Mouse (Mus musculus): Measurements from ENCODE around the gene Abca7.
A peak's percentile ranks its signal among the peaks of the same experiment; 100 is the strongest.

The Abca7 gene

GRCm38 (mm10) chr10:79996272-79997033 lies at the start of gene Abca7:
TSS of gene Abca7 (plus strand) at chr10:79996494.
- DNase-seq (ENCODE audit: low spot score in 2 of 2) = peak; percentile 95 to 96

- DNase-seq (ENCODE audit: low spot score in 2 of 2) = no peak
Observed at GRCm38 (mm10) chr10:79946752-79947322, 49.5 kb upstream of the Abca7 start.

DNA sequence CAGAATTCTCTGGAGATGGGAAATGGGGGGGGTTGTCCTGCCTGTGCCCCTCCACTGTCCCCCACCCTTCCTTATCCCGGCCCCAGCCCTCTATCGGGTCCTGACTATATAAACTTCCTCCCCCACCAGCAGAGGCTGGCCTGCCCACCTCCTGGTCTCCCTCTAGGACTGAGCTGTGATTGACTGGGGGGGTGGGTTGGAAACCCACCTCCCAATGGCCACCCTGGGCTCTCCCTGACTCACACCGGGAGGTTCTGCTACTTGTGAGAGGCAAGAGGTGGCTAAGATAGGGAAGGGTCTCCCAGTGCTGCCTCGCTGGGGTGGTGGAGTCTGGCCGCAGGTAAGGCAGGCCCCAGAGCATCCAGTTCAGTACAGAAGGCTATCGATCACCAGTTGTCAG lies 48.8 kb upstream of the Abca7 start:
- no peak for DNase-seq (ENCODE audit: low spot score in 2 of 2)

GRCm38 (mm10) chr10:79949873-79950272 lies 46.4 kb upstream of the Abca7 start:
- no peak for DNase-seq (ENCODE audit: low spot score in 2 of 2)

DNA sequence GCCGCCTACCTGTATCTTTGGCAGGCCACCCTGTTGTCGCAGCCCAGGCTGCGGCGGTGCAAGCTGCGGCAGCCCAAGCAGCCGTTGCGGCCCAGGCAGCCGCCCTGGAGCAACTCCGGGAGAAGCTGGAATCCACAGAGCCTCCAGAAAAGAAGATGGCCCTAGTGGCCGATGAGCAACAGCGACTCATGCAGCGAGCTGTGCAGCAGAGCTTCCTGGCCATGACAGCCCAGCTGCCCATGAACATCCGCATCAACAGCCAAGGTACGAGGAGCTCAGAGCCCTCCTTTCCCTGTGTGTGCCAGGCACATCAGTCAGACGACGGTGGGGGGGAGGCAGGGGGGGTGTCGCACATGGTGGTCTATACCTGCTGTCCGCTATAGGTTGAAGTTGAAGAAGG lies 45.6 kb upstream of the Abca7 start:
- no peak for DNase-seq (ENCODE audit: low spot score in 2 of 2)

- no peak for DNase-seq (ENCODE audit: low spot score in 2 of 2)
Observed at GRCm38 (mm10) chr10:79953946-79954345, 42.3 kb upstream of the Abca7 start.

GRCm38 (mm10) chr10:79955691-79956090 lies 40.6 kb upstream of the Abca7 start:
- no peak for DNase-seq (ENCODE audit: low spot score in 2 of 2)

GRCm38 (mm10) chr10:79956643-79957154 lies 39.6 kb upstream of the Abca7 start:
- no peak for DNase-seq (ENCODE audit: low spot score in 2 of 2)

DNA sequence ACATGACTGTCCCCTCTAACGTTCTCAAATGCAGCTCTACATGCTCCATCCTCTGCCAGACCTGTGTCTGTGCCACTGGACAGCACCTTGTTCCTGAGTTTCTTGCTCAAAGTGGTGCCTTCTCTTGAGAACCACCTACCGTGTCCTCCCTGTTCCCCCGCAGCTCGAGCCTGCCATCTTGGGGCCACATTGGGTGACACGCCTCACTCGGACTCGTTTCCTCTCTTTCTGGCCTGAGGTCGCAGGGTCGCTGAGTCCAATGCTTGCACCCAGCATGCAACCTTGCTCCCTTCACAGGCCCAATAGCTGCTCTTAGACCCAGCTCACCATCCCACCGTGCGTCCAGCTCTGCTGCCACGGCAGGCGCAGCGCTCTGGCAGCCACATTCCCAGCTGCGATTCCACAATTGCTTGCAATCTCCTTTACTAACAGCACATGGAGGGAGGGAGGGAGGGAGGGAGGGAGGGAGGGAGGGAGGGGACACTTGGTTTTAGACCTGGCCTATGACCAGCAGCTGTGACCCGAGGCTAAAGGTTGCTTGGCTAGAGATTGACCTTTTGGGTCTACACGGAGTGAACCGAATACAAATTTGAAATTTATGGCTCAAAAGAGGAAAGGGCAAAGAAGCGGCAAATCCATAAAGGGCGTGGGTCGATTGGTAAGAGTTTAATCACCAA lies 38.0 kb upstream of the Abca7 start:
- DNase-seq (ENCODE audit: low spot score in 2 of 2) = peak; percentile 67 to 79

- peak in 1 of 2 experiments; percentile 57 for DNase-seq (ENCODE audit: low spot score in 2 of 2)
Observed at GRCm38 (mm10) chr10:79959412-79959811, 36.9 kb upstream of the Abca7 start.

DNA sequence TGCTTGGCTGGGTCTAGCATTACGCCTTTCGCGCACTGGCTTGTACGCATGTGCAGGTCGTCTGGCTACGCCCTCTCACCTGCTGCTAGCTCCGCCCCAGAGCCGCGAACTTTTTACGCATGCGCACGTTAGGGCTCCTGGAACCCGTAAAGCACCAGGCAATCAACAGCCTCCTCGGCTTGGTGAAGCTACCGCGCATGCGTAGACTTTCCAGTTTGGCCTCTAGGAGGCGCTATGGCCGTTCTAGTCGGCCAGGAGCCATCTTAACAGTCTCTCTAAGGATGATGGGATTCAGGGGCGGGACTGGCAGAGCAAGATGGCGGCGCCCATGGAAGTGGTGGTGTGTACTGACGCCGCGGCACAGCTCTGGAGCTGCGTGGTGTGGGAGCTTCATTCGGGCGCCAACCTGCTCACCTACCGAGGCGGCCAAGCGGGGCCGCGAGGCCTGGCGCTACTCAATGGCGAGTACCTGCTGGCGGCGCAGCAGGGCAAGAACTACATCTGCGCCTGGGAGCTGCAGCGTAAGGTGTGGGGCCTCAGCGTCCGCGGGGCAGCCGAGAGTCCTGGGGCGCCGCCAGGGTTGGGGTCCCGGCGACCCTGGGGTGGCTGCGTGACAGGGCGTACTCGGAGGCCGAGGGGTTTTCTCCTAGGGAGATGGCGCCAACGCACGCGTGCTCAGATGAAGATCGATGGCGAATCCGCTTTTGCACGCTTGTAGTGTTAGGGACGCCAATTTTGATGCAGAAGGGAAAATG lies 36.3 kb upstream of the Abca7 start, which contains the start of gene Wdr18:
Wdr18 (plus strand) TSS at position 306 of the 755 bp plus-strand sequence.
- peak; percentile 100 for DNase-seq (ENCODE audit: low spot score in 2 of 2)

DNA sequence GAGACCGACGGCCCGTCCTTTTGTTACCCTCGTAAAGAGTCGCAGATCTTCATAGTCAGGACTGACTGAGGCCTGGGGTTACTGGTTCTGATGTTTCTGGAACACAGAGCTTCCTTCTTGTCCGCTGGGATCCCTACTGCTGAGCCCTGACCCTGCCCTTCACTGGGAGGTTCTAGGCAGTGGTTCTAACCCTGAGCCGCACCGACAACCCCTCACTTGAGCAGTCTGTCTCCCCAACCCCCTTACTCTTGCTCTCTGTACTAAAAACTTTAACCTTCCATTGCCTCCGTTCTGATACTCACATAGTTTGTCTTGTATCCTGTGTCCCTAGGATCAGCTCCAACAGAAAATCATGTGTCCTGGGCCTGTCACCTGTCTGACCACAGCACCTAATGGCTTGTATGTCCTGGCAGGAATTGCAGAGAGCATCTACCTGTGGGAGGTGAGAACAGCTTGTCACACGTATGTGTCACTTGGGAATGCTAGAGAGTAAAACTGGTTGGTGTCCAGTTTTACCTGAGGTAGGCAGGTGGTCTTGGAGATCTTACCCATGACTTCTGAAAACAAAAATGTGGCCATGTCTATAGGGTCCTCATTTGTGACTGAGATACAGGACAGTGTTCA lies 35.5 kb upstream of the Abca7 start:
- DNase-seq (ENCODE audit: low spot score in 2 of 2) = no peak

GRCm38 (mm10) chr10:79964727-79965126 lies 31.6 kb upstream of the Abca7 start:
- DNase-seq (ENCODE audit: low spot score in 2 of 2) = no peak

DNA sequence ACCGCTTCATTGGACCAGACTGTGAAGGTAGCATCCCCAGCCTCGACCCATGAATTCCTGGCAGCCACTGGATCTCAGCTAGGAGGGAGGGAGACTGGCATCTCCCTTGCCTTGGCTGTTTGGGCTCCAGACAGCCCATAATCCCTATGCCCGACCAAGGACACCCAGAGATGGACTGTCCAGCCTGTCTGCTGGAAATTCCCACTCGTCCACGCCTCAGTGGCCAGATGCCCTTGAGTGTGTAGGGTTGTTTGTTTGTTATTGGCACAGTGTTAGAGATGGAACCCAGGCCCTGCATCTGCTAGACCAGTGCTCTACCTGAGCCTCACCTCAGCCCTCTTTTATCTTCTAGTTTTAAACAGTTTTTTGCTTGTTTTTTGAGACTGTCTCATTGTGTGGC lies 31.0 kb upstream of the Abca7 start:
- no peak for DNase-seq (ENCODE audit: low spot score in 2 of 2)

DNA sequence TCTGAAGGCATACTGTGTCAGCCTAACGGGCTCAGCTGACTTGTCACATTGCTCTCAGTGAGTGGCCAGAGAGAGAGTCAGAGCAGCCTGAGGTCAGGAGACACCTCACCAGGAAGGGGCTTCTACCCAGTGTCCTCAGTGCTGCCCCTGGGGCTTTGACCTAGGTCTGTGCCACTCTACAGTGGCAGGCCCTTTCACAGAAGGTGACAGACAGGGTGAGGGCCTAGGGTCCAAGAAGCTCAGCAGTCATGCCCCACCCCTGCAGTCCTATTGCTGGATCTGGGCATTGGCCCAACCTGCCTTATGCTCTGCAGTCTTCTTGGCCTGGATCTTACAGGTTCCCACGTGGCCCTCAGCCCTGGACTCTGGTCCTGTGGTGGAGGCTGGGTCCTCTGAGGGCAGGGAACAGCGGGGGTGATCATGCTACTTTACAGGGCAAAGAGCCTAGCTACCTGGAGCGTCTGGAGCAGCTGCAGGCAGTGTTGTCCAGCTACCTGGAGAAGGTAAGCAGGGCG lies 29.4 kb upstream of the Abca7 start:
- DNase-seq (ENCODE audit: low spot score in 2 of 2) = peak; percentile 70 to 71

- DNase-seq (ENCODE audit: low spot score in 2 of 2) = no peak
Observed at GRCm38 (mm10) chr10:79968181-79968580, 28.1 kb upstream of the Abca7 start.

GRCm38 (mm10) chr10:79969124-79969568 lies 27.1 kb upstream of the Abca7 start:
- DNase-seq (ENCODE audit: low spot score in 2 of 2) = no peak

- no peak for DNase-seq (ENCODE audit: low spot score in 2 of 2)
Observed at GRCm38 (mm10) chr10:79970415-79971182, 25.7 kb upstream of the Abca7 start, which contains the start of gene Grin3b. TSS of gene Grin3b (plus strand) at chr10:79970715.

DNA sequence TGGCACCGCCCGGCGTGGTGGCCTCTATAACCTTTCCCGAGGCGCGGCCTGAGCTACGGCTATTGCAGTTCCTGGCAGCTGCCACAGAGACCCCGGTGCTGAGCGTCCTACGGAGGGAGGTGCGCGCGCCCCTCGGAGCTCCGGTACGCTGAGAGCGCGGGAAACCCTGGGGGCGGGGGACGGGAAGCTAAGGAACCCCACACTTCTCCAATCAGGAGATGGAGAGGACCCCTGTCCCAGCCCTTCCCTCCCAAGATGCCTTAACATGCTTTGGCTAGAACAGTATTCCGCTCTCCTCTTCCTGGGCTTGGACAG lies 25.2 kb upstream of the Abca7 start:
- DNase-seq (ENCODE audit: low spot score in 2 of 2) = no peak

- peak in 1 of 2 experiments; percentile 45 for DNase-seq (ENCODE audit: low spot score in 2 of 2)
Observed at GRCm38 (mm10) chr10:79972831-79973230, 23.5 kb upstream of the Abca7 start.
